Mouse (Mus musculus): ENCODE data around the gene Slc22a6. TPM values are rescaled to one million over a fixed set of nuclear protein-coding genes. Genes with fewer than 3 reads are reported as not detected.

Slc22a6 gene
- total RNA-seq, 2 experiments from 2014 or later, result not detected

DNA sequence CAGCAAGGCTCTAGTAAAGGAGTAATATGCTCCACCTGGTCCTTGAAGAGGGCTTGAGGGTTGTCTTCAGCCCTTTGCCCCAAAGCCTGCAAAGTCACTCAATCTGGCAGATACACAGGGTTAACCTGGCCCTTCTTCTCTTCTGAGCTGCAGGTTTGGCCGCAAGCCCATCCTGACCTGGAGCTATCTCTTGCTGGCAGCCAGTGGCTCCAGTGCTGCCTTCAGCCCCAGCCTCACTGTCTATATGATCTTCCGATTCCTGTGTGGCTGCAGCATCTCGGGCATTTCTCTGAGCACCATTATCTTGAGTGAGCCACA lies 12.6 kb upstream of the Slc22a6 start:
- DNase-seq (ENCODE audit: low spot score in 2 of 2), result no peak

GRCm38 (mm10) chr19:8611358-8612123 lies 6.3 kb upstream of the Slc22a6 start:
- DNase-seq (ENCODE audit: low spot score in 2 of 2), result no peak

- DNase-seq (ENCODE audit: low spot score in 2 of 2), result no peak
Observed at GRCm38 (mm10) chr19:8613111-8613510, 4.7 kb upstream of the Slc22a6 start.

GRCm38 (mm10) chr19:8614343-8614742 lies 3.5 kb upstream of the Slc22a6 start:
- DNase-seq (ENCODE audit: low spot score in 2 of 2), result no peak

GRCm38 (mm10) chr19:8616314-8616713 lies 1.5 kb upstream of the Slc22a6 start:
- no peak for DNase-seq (ENCODE audit: low spot score in 2 of 2)

DNA sequence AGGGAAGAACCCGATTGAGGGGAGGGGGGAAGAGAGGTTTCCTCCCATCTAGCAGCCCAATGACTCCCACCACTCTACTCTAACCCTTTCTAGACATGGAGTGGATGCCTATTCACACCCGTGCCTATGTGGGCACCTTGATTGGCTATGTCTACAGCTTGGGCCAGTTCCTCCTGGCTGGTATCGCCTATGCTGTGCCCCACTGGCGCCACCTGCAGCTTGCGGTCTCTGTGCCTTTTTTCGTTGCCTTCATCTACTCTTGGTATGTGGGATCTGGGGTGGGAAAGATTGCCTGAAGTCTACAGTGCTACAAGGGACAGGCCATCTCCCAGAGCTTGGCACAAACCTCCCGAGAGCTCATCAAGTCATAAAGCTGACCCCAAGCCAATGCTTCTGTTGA lies 3.3 kb downstream of the Slc22a6 start:
- DNase-seq (ENCODE audit: low spot score in 2 of 2), result no peak

- DNase-seq (ENCODE audit: low spot score in 2 of 2), result no peak
Observed at GRCm38 (mm10) chr19:8630249-8630648, 12.4 kb downstream of the Slc22a6 start.

DNA sequence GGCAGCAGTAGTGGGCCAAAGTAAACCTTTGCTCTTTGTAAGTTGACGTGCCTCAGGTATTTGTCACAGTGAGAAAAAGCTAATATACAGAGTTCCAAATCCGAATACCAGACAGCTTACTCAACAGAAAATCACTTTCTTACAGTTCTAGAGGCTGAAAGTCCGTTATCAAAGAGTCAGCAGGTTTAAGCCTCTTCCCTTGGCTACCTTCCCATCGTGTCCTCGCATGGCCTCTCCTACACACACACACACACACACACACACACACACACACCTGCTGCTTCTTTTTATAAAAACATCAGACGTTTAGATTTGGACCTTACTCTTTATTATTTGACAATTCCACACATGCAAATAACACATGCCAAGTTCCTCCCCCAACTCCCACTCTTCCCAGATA lies 13.0 kb downstream of the Slc22a6 start:
- no peak for DNase-seq (ENCODE audit: low spot score in 2 of 2)

- no peak for DNase-seq (ENCODE audit: low spot score in 2 of 2)
Observed at GRCm38 (mm10) chr19:8632029-8632428, 14.2 kb downstream of the Slc22a6 start.

DNA sequence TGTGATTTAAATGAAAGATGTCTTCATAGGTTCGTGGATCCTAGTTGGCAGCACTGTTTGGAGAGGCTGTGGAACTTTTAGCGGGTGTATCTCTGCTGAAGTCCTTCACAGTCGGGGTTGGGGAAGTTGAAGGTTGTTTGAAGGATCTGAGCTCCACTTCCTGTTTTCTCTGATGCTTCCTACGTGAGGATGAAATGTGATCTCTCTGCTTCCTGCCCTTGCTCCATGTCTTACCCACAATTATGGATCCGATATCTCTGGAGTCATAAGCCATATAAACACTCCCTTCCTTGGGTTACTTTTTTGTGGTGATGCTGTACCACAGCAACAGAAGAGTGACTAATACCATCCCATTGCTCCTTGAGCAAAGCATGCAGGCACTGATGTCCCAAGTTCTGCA lies 24.2 kb downstream of the Slc22a6 start:
- no peak for DNase-seq (ENCODE audit: low spot score in 2 of 2)

GRCm38 (mm10) chr19:8646393-8646792 lies 28.6 kb downstream of the Slc22a6 start:
- DNase-seq (ENCODE audit: low spot score in 2 of 2), result no peak

DNA sequence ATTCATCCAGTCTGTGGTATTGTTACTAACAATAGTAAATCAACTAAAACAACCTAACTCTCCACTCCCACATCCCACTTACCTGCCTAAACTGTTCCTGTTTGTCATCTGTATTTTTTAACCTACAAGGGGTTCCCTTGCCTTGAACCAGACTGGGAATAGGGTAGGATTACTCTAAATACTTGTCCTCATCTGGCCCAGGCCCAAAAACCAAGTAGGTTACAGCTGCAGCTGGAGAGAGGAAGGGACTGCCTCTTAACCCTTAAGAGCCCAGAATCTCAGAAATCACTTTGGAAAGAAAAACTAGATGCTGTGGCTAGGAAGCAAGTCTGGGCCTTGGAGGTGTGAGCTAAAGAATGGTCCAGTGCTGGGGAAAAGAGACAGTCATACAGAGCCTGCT lies 38.0 kb downstream of the Slc22a6 start:
- DNase-seq (ENCODE audit: low spot score in 2 of 2), result no peak

DNA sequence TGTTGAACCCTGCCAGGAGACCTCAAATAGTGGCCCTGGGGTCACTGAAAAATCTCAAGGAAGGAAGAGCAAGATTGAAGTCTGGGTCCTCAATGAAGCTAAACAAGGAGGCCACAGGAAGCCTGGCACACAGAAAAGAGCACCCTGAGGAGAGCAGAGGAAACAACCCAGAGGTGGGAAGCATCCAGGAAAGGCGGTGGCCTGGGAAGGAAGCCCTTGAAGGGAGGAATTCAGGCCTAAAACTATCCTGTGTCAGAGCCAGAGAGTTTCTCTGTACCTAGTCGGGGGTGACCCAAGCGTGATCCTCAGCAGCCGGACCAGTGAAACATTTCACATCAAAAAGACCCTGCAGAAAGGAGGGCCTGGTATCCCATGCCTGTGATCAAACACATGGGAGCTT lies 38.5 kb downstream of the Slc22a6 start:
- no peak for DNase-seq (ENCODE audit: low spot score in 2 of 2)

DNA sequence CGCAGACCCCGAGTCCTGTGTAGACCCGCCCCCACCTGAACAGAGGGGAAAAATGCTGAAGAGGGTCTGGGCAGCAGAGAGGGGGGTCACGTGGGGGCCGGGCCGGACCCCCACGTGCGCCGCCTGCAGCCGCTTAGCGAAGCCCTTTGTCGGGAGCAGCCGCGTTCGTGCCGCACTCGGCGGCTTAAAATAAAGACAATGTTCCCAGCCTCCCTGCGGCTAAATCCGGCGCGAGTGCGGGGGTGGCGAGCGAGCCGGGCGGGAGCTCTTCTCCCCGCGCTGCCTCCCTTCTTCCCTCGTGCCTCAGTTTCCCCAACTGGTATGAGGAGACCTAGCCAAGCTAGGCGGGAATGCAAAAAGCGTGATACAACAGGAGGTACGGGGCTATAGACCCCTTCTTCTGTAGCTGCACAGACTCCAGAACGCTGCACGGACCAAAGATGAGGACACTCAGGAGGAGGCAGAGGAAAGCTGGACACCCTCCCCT lies 44.0 kb downstream of the Slc22a6 start:
- DNase-seq (ENCODE audit: low spot score in 2 of 2), result no peak

GRCm38 (mm10) chr19:8662337-8662736 lies 44.5 kb downstream of the Slc22a6 start:
- DNase-seq (ENCODE audit: low spot score in 2 of 2), result peak in 1 of 2 experiments; percentile 35

- DNase-seq (ENCODE audit: low spot score in 2 of 2), result no peak
Observed at GRCm38 (mm10) chr19:8663360-8663839, 45.6 kb downstream of the Slc22a6 start, which contains the start of gene Chrm1. Chrm1 (plus strand) TSS chr19:8663789.

DNA sequence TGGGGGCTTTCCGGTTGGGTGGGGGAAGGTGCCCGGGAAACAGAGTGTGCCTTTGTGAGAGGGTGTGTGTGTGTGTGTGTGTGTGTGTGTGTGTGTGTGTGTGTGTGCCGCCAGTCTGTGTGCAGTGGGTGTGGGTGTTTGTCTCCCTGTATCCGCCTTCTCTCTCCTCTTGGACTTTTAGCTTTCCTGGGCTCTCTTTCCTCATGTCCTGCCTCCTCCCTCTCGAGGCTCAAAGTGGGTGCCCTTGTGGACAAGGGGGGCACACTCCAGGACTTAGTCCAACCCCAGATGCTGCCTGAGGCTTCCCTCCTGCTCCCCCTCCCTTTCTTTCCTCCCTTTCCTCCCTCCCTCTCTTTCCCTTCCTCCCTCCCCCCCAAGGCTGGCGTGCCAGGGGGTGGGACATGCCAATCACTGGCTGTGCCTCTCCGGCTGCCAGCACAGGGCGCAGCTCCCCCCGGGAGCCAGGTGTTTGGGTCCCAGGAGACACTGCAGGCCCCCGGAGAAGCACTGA lies 46.1 kb downstream of the Slc22a6 start:
- DNase-seq (ENCODE audit: low spot score in 2 of 2), result no peak

- DNase-seq (ENCODE audit: low spot score in 2 of 2), result no peak
Observed at GRCm38 (mm10) chr19:8664859-8665258, 47.0 kb downstream of the Slc22a6 start.

- DNase-seq (ENCODE audit: low spot score in 2 of 2), result no peak
Observed at GRCm38 (mm10) chr19:8665746-8666145, 47.9 kb downstream of the Slc22a6 start.

DNA sequence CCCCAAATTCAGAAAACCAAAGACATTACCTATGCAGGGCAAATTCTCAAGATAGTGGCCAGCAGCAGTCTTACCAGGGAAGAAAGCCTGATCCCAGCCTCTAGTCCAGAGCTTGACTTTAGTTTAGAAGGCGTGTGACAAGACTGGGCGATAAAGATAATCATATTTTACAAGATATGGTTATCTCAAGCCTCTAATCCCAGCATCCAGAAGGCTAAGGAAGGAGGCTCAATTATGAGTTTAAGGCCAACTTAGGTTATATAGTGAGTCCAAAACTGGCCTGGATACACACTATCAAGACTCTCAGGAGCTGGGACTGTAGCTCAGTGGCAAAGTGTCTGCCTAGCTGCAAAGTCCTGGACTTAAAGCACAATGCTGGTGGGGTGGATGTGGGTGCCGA lies 55.0 kb downstream of the Slc22a6 start:
- DNase-seq (ENCODE audit: low spot score in 2 of 2), result no peak

DNA sequence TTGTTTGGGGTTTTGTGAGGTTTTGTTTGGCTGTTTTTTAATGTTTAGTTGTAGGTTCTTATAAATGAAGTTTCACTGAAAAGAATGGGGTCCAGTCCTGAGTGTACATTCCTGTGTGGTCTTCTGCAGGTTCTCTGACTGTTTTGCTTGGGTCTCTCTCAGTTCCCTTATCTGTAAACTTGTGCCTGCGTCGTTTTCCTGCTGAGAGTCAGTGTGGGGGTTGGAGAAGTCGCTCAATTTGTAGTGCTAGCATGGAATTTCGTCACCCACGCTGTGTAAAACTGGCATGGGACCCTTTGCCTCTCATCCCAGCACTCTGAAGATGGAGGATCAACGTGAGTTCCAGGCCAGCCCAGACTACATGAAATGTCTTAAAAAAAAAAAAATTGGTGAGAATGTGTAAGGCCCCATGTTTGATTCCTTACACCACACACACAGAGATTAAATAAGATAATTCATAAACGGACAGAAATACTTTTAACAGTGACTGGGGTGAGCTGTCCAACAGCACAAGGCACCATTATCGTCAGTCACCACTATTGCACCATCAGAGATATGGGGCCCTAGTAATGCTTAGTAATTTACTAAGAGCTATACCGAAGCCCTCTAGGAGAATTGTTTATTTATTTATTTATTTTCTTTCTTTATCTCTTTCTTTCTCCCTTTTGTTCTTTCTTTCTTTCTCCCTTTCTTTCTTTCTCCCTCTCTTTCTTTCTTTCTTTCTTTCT lies 55.7 kb downstream of the Slc22a6 start:
- no peak for DNase-seq (ENCODE audit: low spot score in 2 of 2)

Measured in gastrocnemius, postnatal 4 days (tissue).